Mouse (Mus musculus) Muller cell, postnatal 12 days (primary cell): ENCODE data around the gene Grap.
"Not testable (repeated sequence)": the region's sequence is repeated elsewhere in the genome, so short reads cannot be mapped to it uniquely, and the experiment has no call there.

Experiments
- DNase-seq: peaks from one replicate; pipeline ENCODE4 v3.0.0-alpha.2; 2015; ENCODE audit errors: inconsistent ontology term

Grap gene

DNA sequence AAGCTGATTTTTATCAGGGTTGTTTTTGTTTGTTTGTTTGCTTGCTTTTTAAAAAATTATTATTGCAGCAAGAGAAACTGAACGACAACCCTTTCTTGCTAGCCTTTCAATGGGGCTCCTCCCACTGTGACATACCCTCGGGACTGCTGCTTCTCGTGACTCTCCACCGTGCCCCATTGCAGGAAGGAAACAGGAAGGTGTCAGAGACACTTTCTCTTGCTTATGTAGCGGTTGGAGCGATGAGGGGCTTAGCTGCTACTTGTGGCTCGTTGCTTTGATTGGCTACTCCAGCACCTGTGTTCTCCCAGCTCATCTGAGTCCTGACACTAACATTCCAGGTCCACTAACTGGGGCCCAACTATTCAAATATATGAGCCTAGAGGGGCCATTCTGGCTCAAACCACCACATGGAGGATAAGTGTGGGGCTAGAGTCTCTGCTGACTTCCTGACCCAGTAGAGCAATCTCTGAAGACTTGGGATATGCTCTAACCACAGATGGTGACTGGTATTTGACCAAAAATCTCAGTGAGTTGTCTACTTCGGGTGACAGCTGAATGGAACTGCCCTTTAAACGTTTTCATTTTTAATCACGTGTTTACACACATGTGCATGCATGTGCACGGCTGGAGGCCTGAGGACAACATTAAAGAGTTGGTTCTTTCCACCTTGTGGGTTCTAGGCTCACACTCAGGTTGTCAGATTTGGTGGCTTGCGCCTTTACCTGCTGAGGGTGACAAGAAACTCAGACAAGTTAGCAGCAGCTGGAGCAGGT, 14.1 kb upstream of the Grap start:
- no peak for DNase-seq

GRCm38 (mm10) chr11:61639601-61640177, 13.4 kb upstream of the Grap start:
- DNase-seq, result no peak

- DNase-seq, result not testable (repeated sequence)
Measured at GRCm38 (mm10) chr11:61640585-61640984, 12.5 kb upstream of the Grap start.

DNA sequence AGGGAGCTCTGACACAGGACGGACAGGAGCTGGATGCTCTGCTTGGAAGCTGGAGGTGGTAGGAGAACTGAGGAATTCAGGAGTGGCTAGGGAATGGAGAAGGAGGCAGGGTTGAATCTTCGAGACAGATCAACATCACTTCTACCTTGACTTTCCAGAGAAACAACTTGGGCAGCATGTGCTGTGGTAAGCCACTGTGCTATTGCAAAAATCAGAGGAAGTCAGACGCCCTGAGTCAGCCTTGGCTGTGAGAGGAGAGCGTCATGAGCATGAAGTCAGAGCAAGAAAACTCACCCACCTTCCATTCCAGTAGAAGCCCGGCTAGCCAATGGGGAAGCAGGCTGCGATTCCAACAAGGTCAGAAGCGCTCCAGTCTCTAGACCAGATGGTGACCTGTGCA, 11.0 kb upstream of the Grap start:
- no peak for DNase-seq

DNA sequence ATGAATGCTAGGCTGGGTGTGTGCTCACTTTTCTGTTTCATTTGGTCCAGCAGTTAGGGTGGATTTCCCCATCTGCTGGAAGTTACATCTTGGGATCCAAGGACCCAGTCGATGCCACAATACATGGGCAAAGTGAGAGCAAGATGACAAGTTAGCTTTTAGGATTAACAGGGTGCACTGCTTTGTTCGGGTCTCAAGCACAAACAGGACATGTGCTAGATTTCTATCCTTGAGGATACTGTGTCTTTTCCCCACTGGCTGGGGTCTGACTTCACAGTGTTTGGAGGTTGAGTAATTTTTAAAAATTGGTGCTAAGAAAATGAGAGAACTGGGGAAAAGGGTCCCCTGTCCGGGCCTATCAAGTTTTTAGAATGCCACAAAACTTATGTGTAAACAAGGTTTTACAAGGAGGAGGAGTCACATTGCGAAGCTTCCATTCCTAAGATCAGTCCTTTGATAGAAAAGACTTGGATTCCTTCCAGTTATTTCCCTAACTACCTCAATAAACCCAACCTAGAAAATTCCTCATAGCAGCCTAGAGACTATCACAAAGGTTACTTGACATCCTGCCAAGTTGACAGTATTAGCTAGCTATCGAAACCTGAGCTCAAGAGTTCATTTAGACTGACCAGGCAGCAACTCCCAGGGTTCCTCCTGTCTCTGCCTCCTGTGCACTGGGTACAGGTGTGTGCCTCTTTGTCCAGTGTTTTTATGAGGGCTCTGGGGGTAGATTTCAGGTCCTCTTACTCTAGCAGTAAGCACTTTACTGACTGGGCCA, 9.7 kb upstream of the Grap start:
- DNase-seq, result no peak

GRCm38 (mm10) chr11:61644576-61645326, 8.3 kb upstream of the Grap start:
- DNase-seq, result peak; percentile 80

GRCm38 (mm10) chr11:61645357-61645857, 7.7 kb upstream of the Grap start:
- DNase-seq, result no peak

DNA sequence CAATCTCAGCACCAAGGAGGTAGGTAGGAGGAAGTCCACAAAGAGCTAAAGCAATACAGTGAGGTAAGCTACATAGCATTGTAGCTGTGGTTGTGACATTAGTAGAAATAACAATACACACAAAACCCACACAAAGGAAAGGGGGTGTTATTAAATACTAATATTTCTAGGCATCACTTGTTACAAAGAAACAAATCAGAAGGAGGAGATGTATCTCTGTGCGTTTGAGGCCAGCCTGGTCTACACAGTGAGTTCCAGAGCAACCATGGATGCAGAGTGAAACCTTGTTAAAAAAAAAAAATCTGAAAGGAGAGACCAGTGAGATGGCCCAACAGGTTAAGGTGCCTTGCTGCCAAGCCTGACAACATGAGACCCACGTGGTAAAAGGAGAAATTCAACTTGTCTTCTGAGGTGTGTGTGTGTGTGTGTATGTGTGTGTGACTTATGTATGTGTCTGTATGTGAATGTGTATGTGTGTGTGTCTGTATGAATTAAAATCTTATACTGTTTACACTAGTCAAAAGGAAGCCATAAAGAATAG, 6.5 kb upstream of the Grap start:
- no peak for DNase-seq

DNA sequence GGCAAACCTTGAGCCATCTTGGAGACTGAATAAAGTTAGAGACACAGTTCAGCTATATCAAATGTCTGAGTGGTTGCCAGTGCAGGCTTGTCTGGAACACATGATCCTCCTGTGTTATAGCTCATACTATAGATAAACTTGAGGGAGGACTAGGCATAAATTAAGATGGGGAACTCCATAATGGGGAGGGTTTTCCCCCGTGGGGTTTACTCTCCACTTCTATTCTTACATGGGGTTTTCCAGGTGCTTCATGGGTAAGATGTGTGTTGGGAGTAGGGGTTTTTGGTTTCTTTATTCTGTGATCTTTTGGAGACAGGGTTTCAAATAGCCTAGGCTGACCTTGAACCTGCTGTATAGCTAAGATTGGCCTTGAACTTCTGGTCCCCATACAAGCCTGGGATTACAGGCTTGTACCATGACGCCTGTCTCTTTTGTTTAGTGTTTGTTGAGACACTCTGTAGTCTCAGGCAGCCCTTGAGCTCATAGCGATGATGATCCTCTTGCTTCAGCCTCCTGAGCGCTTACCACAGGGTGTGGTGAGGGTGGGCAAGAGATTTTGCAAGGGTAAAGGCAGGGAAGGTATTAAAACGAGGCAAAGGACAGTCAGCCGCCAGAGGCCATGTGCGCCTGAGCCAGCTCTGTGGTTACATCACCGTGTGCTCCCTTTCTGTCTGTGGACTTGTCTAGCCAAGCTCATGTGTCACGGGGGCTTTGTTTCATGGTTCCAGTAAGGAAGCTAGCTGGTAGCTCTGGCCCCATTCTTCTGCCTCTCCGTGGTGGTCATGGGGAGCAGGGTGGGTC, 5.8 kb upstream of the Grap start:
- peak; percentile 27 for DNase-seq

DNA sequence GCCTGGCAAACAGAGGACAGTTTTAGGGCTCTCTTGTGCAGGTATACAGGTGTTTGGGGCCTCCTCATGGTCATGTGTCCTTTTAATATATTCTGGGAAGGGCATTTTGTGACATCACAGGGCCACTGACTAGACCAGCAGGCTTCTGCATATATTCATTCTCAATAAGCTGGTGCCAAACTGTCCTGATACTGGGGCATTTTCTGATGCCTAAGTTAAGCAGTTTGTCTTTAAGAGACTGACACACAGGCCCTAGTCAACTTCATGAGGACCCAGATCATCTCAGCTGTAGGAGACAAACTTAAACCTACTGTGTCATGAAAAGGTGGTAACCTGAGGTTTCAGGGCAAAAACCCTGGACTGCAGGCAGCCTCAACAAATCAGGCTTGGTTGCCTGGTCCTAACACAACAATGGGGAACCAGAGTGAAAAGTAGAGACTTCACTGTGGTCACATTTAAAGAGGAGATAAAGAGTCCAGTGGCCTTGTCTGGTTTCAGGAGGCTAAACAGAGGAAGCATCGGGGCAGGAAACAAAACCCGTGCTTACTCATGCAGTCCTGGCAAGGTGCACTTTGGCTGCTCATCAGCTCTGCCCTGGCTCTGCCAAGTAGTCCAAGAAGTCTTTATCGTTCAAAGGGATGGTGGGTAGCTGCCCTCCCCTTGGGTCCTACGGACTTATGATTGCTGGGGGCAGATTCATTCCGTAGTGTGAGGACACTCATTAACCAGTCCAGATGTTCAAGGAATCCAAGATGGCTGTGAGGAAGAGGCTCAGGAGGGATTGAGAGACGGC, 4.9 kb upstream of the Grap start:
- peak; percentile 43 for DNase-seq

- DNase-seq, result peak; percentile 20
Measured at GRCm38 (mm10) chr11:61648749-61649115, 4.3 kb upstream of the Grap start.

GRCm38 (mm10) chr11:61649163-61649580, 3.9 kb upstream of the Grap start:
- no peak for DNase-seq

- no peak for DNase-seq
Measured at GRCm38 (mm10) chr11:61649626-61650025, 3.4 kb upstream of the Grap start.

DNA sequence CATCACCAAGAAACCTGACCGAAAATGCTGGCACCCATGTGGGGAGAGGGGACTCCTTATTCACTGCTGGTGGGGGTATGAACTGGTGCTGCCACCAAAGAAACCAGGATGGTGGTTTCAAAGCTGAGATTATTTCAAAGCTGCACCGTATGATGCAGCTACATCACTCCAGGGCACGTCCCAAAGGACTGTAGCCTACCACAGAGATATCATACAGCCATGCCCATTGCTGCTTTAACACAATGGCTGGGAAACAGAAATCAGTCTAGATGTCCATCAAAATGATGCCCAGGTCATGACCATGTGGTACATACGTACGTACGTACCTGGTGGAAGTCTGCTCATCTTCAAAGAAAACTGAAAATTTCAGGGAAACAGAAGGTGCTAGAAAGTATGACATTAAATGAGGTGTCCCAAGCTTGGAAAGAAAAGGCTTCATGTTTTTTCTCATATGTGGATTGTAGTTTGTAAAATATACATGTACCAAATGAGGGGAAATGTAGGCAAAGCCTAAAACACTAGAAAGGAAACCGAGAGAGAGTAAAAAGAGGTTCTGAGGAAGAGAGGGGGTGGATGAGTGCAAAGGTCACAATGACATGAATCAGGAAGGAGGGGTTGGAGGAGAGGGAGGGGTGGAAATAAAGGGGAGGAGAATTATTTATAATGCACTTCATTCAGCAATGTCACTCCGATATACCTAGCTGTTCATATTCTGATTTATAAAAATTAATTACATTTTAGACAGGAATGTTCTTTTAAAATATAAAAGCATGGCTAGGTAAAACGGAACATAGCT, 2.4 kb upstream of the Grap start:
- DNase-seq, result no peak

DNA sequence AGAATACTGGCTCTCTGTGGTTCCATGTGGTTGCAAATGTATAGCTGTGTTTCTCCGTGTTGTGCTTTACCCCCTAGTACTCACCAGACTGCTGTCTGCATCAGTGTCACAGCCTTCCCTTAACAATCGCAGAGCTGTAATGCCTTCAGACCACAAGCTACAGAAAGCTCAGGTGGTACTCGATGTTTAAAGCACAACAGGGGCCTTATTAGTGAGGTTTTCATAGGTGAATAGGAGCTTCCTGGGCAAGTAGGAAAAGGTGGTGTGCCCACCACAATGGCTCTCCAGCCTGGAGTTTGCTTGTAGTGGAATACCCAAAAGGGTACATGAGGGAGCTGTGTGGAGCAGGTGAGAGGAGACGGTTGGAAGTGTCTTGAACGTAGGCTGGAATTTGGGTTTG, 849 bp upstream of the Grap start:
- no peak for DNase-seq

DNA sequence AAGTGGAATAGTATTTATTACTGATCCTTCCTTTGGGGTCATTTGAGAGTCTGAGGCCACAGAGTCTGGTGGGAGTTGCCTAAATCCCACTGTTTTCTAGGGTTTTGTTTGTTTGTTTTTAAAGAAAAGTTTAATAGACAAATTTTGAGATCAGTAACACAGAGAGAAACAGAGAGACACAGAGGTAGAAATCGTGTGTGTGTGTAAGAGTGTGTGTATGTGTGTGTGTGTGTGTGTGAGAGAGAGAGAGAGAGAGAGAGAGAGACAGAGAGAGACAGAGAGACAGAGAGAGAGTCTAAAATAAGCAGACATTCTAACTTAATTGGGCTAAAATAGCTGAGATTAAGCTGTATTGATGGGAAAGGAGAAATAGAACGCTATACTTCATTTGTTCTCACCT, 503 bp downstream of the Grap start:
- DNase-seq, result no peak

DNA sequence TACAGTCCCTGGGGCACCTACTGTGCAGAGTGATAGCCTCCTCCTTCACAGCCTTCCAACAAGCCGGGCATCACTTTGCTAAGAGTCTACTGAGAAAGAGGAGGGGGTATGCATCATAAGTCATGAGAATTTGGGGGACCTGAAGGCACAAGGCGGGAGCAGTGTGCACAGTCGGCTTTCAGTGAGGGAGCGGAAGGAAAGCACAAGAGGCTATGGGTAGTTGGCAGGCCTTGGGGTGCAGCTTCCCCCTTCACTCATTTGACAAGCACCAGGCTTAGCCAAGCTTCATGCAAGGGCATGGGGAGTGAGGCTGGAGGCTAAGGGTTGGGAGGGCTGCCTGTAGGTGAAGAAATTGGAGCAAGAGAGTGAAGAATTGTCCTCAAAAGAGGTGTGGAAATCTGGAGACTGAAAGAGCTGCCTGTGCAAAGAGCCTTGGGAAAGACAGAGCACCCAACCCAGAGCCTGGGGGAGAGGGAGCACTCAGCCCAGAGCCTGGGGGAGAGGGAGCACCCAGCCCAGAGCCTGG, 1.8 kb downstream of the Grap start:
- DNase-seq, result no peak

DNA sequence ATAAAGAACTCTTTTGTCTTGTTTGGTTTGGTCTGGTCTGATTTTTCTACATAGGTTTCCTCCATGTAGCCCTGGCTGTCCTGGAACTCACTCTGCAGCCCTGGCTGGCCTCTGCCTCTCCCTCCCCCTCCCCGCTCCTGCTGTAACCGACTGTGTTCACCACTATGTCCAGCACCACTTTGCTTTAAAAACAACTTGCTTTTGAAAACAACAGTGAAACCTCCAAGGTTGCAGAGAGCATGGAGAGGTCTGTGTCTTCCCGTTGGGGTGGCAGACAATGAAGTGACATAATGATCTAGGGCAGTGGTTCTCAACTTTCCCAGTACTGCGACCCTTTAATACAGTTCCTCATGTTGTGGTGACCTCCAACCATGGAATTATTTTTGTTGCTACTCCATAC, 2.6 kb downstream of the Grap start:
- DNase-seq, result no peak
